Mouse (Mus musculus) stomach, embryonic 14.5 days (tissue): ENCODE results near the gene Rnf224. TPM values are rescaled to one million over a fixed set of nuclear protein-coding genes. Genes with fewer than 3 reads are reported as not detected.

ENCODE experiments used
- ATAC-seq: fragments of 200-750 bp; cut with Nextera tagmentation; 2 replicates; pipeline ENCODE4 v1.8.0; 2017; ENCODE audit warnings: low read depth, moderate TSS enrichment; ENCODE audit not compliant: insufficient number of reproducible peaks, insufficient read depth, low FRiP score
- H3K27ac ChIP-seq: fragments of 300-500 bp; sonication (generic); 2 replicates; pipeline ENCODE4 v1.5.1; 2014; ENCODE audit warnings: mild to moderate bottlenecking, low read length, moderate library complexity, mixed read lengths
- H3K27me3 ChIP-seq: fragments of 300-500 bp; sonication (generic); 2 replicates; pipeline ENCODE4 v1.6.1; 2014; ENCODE audit warnings: low read length, control low read depth, mixed read lengths; ENCODE audit not compliant: control insufficient read depth, insufficient read depth
- H3K36me3 ChIP-seq: fragments of 300-500 bp; sonication (generic); 2 replicates; pipeline ENCODE4 v1.6.1; 2014; ENCODE audit warnings: mild to moderate bottlenecking, control low read depth, low read length, moderate library complexity, mixed read lengths; ENCODE audit not compliant: control insufficient read depth, insufficient read depth
- H3K4me1 ChIP-seq: fragments of 300-500 bp; sonication (generic); 2 replicates; pipeline ENCODE4 v1.6.1; 2014; ENCODE audit warnings: low read length, control low read depth, mixed read lengths; ENCODE audit not compliant: control insufficient read depth, insufficient read depth
- H3K4me2 ChIP-seq: fragments of 300-500 bp; sonication (generic); replicated peaks from 2 replicates; pipeline ENCODE4 v1.6.1; 2014; ENCODE audit warnings: low read depth, low read length, control low read depth
- H3K4me3 ChIP-seq: fragments of 300-500 bp; sonication (generic); 2 replicates; pipeline ENCODE4 v1.5.1; 2014; ENCODE audit warnings: low read depth, low read length, control low read depth
- H3K9ac ChIP-seq: fragments of 300-500 bp; sonication (generic); replicated peaks from 2 replicates; pipeline ENCODE4 v1.6.1; 2014; ENCODE audit warnings: low read depth, mild to moderate bottlenecking, control low read depth, low read length, moderate library complexity, mixed read lengths
- H3K9me3 ChIP-seq: fragments of 300-500 bp; sonication (generic); 2 replicates; pipeline ENCODE4 v1.6.1; 2016; ENCODE audit warnings: low read depth, low read length, control low read depth; ENCODE audit not compliant: control insufficient read depth
- WGBS: fragments of 180-500 bp; shearing (Covaris S2); extraction: QIAGEN DNeasy Blood & Tissue Kit; methylation state at CpG from one replicate; pipeline ENCODE4 v1.1.7; 2014; 5-methylcytosine and 5-hydroxymethylcytosine counted together
- polyA plus RNA-seq: library from polyadenylated mRNA; unstranded; fragments of >200 nt; fragmentation: Nextera tagmentation; extraction: Ambion mirVana; gene quantifications from 2 replicates; pipeline ENCODE4 v1.2.1, GENCODE M21; 2014

Rnf224 gene
- not detected in 2 replicates for polyA plus RNA-seq

- 34% methylated on average over 8 of the region's 8 CpGs for WGBS
- H3K27me3 ChIP-seq = 0 out of 2 replicates have a peak, but pooled peaks cover 3% of the 10 kb centered on the region
- no peak within 1 kb of the TSS for H3K4me3 ChIP-seq
- no peak within 1 kb of the TSS for H3K27ac ChIP-seq
- no peak within 1 kb of the TSS for H3K4me2 ChIP-seq
- no peak for ATAC-seq
- H3K9me3 ChIP-seq = no peaks in the 10 kb centered on the region
- peaks cover 16% of the 10 kb centered on the region; the same call in 1 of the 2 replicates for H3K4me1 ChIP-seq
- no peak within 1 kb of the TSS; the same call in 1 of the 2 replicates for H3K9ac ChIP-seq
- no peaks in the 10 kb centered on the region for H3K36me3 ChIP-seq
Observed at GRCm38 (mm10) chr2:25236614-25237013, at the start of gene Rnf224. Gene Rnf224, minus strand, starts transcription at chr2:25236787.

DNA sequence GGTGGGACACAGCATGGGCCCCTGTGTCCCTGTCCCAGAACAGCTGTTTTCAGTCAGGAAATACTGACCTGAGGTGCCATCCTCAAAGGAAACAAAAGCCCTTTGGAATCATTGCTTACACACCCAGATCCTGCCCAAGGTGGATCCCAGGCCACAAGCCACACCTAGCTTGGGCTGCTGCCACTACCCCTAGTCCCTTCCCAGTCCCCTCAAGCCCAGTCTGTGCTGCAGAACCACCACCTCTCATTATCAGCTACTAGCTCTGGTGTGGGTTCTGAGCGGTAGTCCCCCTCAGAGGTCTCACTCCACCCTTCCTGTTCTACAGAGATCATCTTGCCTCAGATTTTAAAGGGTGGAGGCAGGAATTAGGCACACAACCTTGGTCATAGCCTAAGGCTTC lies 49.7 kb upstream of the Rnf224 start:
- Histone ChIP-seq H3K36me3 (peaks cover 42% of the 10 kb centered on the region), H3K4me3 (no peak overlapping the region), H3K27me3 (peaks cover 28% of the 10 kb centered on the region), H3K4me2 (peak overlapping the region; percentile 6; the same call in 1 of the 2 replicates), H3K9me3 (no peaks in the 10 kb centered on the region), H3K27ac (peak overlapping the region; percentile 88), H3K4me1 (peaks cover 11% of the 10 kb centered on the region; the same call in 1 of the 2 replicates), H3K9ac (no peak overlapping the region)
- WGBS = 54% methylated on average over 1 of the region's 1 CpGs
- ATAC-seq = no peak

DNA sequence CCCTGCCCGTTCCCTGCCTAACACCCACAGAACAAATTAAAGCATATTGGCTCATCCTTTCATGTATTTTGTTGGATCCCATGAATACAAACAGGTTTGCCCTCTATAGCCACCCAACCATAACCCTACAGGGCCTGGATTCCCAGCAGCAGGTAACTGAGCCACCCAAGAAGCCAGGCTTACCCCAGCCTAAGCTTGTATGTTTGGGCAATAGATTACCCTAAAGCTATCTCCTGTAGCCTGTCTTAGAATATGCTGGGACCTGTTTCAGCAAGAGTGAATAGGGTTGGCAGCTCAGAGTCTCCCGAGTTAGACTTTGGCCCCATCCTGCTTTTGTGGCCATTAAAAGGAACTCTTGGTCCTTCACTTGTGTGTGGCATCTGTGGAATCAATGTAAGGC lies 49.0 kb upstream of the Rnf224 start:
- 82% methylated on average over 2 of the region's 2 CpGs for WGBS
- ATAC-seq = no peak
- H3K36me3 ChIP-seq = peaks cover 49% of the 10 kb centered on the region
- H3K9me3 ChIP-seq = no peaks in the 10 kb centered on the region
- no peak overlapping the region for H3K9ac ChIP-seq
- H3K4me1 ChIP-seq = peaks cover 11% of the 10 kb centered on the region; the same call in 1 of the 2 replicates
- H3K27me3 ChIP-seq = peaks cover 21% of the 10 kb centered on the region
- H3K27ac ChIP-seq = peak overlapping the region; percentile 88
- no peak overlapping the region for H3K4me3 ChIP-seq
- H3K4me2 ChIP-seq = no peak overlapping the region

DNA sequence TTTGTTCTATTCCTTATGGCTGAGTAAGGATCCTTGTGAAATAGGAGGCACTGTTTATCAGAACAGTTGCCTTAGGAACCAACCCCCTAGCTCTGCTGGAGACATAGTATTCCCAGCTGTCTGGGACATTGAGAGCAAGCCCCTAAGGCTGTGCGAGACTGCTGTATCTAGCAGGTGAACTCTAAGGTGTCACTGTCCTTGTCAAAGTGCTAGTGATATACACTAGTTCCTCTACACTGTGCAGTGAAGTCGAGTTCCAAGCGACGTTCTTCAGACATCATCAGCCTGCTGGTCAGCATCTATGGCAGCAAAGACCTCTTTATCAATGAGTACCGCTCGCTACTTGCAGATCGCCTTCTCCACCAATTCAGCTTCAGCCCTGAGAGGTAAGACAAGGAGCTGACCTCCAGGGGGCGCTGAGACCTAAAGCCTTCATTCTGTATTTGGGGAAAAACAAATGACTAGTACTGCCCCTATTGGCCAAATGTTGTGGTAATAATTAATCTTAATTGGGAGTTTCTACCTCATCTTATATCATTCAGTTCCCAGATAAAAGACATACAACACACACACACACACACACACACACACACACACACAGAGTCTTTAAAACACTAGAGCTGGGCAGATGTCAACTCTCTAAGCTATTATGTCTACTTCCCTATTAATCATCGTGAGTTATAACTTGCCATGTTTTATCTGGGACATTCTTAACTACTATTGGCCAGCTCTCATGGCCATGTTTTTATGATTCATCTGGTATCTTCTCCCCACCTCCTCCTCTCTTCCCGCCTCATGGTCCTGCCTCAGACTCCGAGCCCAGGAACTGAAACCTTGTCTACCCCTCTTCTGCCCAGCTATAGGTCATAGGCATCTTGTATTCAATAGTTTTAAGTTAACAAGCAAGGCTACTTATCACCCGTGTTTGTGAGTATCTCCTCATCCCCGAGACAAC lies 42.6 kb upstream of the Rnf224 start:
- no peaks in the 10 kb centered on the region for H3K9me3 ChIP-seq
- no peak overlapping the region for H3K9ac ChIP-seq
- ATAC-seq = no peak; the same call in 1 of the 2 replicates
- H3K27me3 ChIP-seq = no peaks in the 10 kb centered on the region
- peaks cover 93% of the 10 kb centered on the region for H3K36me3 ChIP-seq
- no peaks in the 10 kb centered on the region for H3K4me1 ChIP-seq
- no peak overlapping the region for H3K27ac ChIP-seq
- H3K4me2 ChIP-seq = no peak overlapping the region
- no peak overlapping the region for H3K4me3 ChIP-seq
- 64% methylated on average over 13 of the region's 13 CpGs for WGBS

DNA sequence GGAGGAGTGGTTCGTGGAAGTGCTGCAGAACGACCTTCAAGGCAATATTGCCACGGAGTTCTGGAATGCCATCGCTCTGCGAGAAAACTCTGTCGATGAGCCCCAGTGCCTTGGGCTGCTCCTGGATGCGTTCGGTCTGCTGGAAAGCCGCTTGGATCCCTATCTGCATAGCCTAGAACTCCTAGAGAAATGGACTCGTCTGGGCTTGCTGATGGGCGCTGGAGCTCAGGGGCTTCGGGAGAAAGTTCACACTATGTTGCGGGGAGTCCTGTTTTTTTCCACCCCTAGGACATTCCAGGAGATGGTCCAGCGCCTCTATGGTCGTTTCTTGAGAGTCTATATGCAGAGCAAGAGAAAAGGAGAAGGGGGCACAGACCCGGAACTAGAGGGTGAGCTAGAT lies 36.4 kb upstream of the Rnf224 start:
- 32% methylated on average over 16 of the region's 16 CpGs for WGBS
- H3K9ac ChIP-seq = peak overlapping the region; percentile 82
- H3K27me3 ChIP-seq = no peaks in the 10 kb centered on the region
- H3K4me2 ChIP-seq = peak overlapping the region; percentile 95
- H3K9me3 ChIP-seq = no peaks in the 10 kb centered on the region
- H3K4me1 ChIP-seq = peaks cover 16% of the 10 kb centered on the region; the same call in 1 of the 2 replicates
- no peak for ATAC-seq
- peak overlapping the region; percentile 75 for H3K4me3 ChIP-seq
- peak overlapping the region; percentile 17; the same call in 1 of the 2 replicates for H3K27ac ChIP-seq
- H3K36me3 ChIP-seq = peaks cover 55% of the 10 kb centered on the region

- Histone ChIP-seq H3K9me3 (no peaks in the 10 kb centered on the region), H3K4me2 (peak overlapping the region; percentile 95), H3K27me3 (no peaks in the 10 kb centered on the region), H3K9ac (peak overlapping the region; percentile 82), H3K36me3 (peaks cover 50% of the 10 kb centered on the region), H3K4me3 (peak overlapping the region; percentile 75), H3K27ac (peak overlapping the region; percentile 17; the same call in 1 of the 2 replicates), H3K4me1 (peaks cover 16% of the 10 kb centered on the region; the same call in 1 of the 2 replicates)
- under 1% methylated on average over 28 of the region's 29 CpGs for WGBS
- ATAC-seq = peak; percentile 51; the same call in 1 of the 2 replicates
Observed at GRCm38 (mm10) chr2:25272515-25272914, 35.9 kb upstream of the Rnf224 start.

DNA sequence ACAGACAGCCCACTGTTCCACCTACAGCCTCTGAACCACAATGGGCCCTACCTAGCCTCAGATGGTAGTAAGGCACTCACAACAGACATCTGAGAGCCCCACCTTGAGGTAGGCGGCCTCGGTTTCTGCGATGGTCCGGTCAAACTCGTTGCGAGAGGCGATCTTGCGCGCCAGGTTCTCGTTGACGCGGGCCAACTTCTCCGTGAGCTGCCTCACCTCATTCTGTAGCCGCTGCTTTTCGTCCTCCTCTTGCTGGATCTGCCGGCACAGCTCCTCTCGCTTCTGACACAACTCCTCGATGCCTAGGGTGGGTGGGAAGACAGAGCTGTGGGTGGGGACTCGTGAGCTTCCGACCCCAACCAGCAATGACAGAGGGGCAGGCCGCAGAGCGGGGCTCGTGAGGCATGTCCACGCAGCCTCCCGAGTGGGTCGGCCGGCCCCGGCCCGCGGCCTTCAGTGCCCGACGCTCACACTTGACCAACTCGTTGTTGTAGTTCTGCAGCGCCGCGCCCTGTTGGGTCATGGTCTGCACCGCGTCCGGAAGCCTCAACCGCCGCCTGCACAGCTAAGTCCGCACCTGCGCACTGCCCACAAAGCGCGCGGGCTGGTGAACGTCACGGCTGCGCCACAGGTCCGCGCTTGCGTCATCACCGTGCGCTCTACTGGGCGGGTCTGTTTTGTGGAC lies 35.4 kb upstream of the Rnf224 start, which contains the start of the genes Ssna1 and Anapc2:
Gene Ssna1 (minus strand): TSS at position 612 of the 685 bp plus-strand sequence.
Gene Anapc2 (plus strand): TSS at position 652 of the 685 bp plus-strand sequence.
- ATAC-seq = peak; percentile 96
- 1% methylated on average over 52 of the region's 55 CpGs for WGBS
- Histone ChIP-seq H3K4me3 (peak within 1 kb of the TSS; percentile 75), H3K27ac (peak within 1 kb of the TSS; percentile 82), H3K4me2 (peak within 1 kb of the TSS; percentile 95), H3K36me3 (peaks cover 44% of the 10 kb centered on the region), H3K9ac (peak within 1 kb of the TSS; percentile 82), H3K9me3 (no peaks in the 10 kb centered on the region), H3K4me1 (peaks cover 16% of the 10 kb centered on the region; the same call in 1 of the 2 replicates), H3K27me3 (no peaks in the 10 kb centered on the region)
